Mouse (Mus musculus) thymus, adult 2 months (tissue): ENCODE results near the gene Card6.

Source experiments
- CTCF ChIP-seq: fragments of 200-500 bp; IDR thresholded peaks from 2 replicates; pipeline ENCODE4 v1.5.1; 2012; ENCODE audit warnings: mild to moderate bottlenecking, control low read depth, low read length, moderate library complexity, borderline replicate concordance; ENCODE audit not compliant: control insufficient read depth, poor library complexity, insufficient read depth; ENCODE audit errors: extremely low read depth
- POLR2A ChIP-seq: fragments of 200-500 bp; IDR thresholded peaks from 2 replicates; pipeline ENCODE4 v1.6.1; 2012; ENCODE audit warnings: mild to moderate bottlenecking, low read length, control low read depth, moderate library complexity; ENCODE audit not compliant: control insufficient read depth, poor library complexity, insufficient read depth; ENCODE audit errors: extremely low read depth

GRCm38 (mm10) chr15:5149187-5149586, 40.8 kb upstream of the Card6 start:
- no peak for TF ChIP-seq CTCF
- TF ChIP-seq POLR2A, result no peak
